Mouse (Mus musculus) C2C12 (cell line): ENCODE data around the gene Ppp1r14a.

Experiments
- CTCF ChIP-seq: IDR thresholded peaks from one replicate; pipeline ENCODE4 v1.5.1; 2011; ENCODE audit not compliant: control insufficient read depth, insufficient read depth, insufficient read length
- MAX ChIP-seq: IDR thresholded peaks from one replicate; pipeline ENCODE4 v1.6.1; 2011; ENCODE audit warnings: mild to moderate bottlenecking, control low read depth

- TF ChIP-seq CTCF: no peak
- TF ChIP-seq MAX: no peak
Observed at GRCm38 (mm10) chr7:29288079-29288478, 1.0 kb upstream of the Ppp1r14a start.
